Comparison of ENCODE assay signal across 11 mouse cellular contexts in the genomic region with DNA sequence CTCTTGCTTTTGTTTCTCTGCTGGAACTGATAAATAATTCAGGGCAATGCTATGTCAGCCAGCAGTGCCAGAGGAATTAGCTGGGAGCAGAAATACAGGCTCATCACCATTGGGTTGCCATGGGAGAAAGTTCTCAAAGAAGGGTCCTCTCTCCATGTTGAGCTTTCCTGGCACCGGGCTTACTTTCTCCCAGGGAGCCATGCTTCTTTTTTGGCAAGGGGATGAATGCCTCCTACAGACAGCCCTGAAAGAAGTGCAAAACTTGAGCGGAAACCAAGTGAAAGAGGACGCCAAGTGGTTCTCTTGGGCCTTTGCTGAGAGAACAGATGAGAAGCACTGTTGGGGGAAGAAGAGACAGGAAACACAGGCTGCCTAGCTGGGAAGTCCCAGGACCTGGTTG.
DNase-seq lines count a peak whose midpoint lies in the region; ATAC-seq lines count a peak whose summit lies in the region.
"Had no signal": no experiment of that assay in that cellular context is flagged by ENCODE, and none has a peak within 500 bp of the region (broad histone marks: within the 10 kb centered on the region; RNA-seq: fewer than 3 reads in every experiment).

No protein-coding gene starts in this region.

- no peak overlapping the region for H3K27ac ChIP-seq in kidney, embryonic 16.5 days (ENCODE audit: low read length)
- H3K27ac ChIP-seq: embryonic facial prominence, embryonic 13.5 days; kidney, postnatal 0 days; midbrain, embryonic 12.5 days had no signal

- H3K4me2 ChIP-seq in kidney, embryonic 16.5 days (replicated peaks; ENCODE audit: low read depth, low read length): no peak overlapping the region
- H3K4me2 ChIP-seq: embryonic facial prominence, embryonic 13.5 days; midbrain, embryonic 12.5 days had no signal

- H3K4me1 ChIP-seq in kidney, embryonic 16.5 days (ENCODE audit: insufficient read depth, low read length): no peaks in the 10 kb centered on the region
- H3K4me1 ChIP-seq: embryonic facial prominence, embryonic 13.5 days; midbrain, embryonic 12.5 days had no signal

- no peaks in the 10 kb centered on the region for H3K36me3 ChIP-seq in kidney, embryonic 16.5 days (ENCODE audit: insufficient read depth, low read length)
- H3K36me3 ChIP-seq: embryonic facial prominence, embryonic 13.5 days; midbrain, embryonic 12.5 days had no signal

- H3K9ac ChIP-seq in kidney, embryonic 16.5 days (replicated peaks; ENCODE audit: low read length): no peak overlapping the region
- H3K9ac ChIP-seq: embryonic facial prominence, embryonic 13.5 days; midbrain, embryonic 12.5 days had no signal

- DNase-seq in ovary, postnatal 36 days (ENCODE audit: low spot score): peak; percentile 14
- DNase-seq in ovary, adult 18-20 months (ENCODE audit: low spot score): no peak
- peak; percentile 26 to 30 for DNase-seq in frontal cortex, postnatal 25 days (ENCODE audit: low spot score in 2 of 2)
- peak; percentile 52 to 62 for DNase-seq in layer of hippocampus, postnatal 10 days (ENCODE audit: low spot score in 2 of 2)
- peak; percentile 42 for DNase-seq in right cerebral cortex, postnatal 4 days
- DNase-seq in kidney, adult 9 months: no peak
- DNase-seq in urinary bladder, postnatal 14 days (ENCODE audit: low spot score): no peak

- no peak overlapping the region for H3K4me3 ChIP-seq in kidney, embryonic 16.5 days (ENCODE audit: low read length)
- H3K4me3 ChIP-seq: embryonic facial prominence, embryonic 13.5 days; midbrain, embryonic 12.5 days had no signal

- no peaks in the 10 kb centered on the region for H3K9me3 ChIP-seq in kidney, embryonic 16.5 days (ENCODE audit: low read length)
- H3K9me3 ChIP-seq: embryonic facial prominence, embryonic 13.5 days; midbrain, embryonic 12.5 days had no signal

- ATAC-seq in kidney, embryonic 16.5 days (ENCODE audit: low FRiP score, low TSS enrichment): no peak

- H3K27me3 ChIP-seq in kidney, embryonic 16.5 days (ENCODE audit: insufficient read depth, low read length): no peaks in the 10 kb centered on the region
- H3K27me3 ChIP-seq: embryonic facial prominence, embryonic 13.5 days; midbrain, embryonic 12.5 days had no signal

- 86% methylated on average over 3 of the region's 3 CpGs for WGBS in kidney, embryonic 16.5 days

Comparison
In these comparisons a context has a peak if more than half of its experiments do, and no peak if none do; other contexts are left out.
1. DNase-seq: peak in ovary, postnatal 36 days (single experiment), frontal cortex, postnatal 25 days (2 of 2), layer of hippocampus, postnatal 10 days (2 of 2) and right cerebral cortex, postnatal 4 days (single experiment); none in ovary, adult 18-20 months (single experiment), kidney, adult 9 months (single experiment) and urinary bladder, postnatal 14 days (single experiment).